Mouse (Mus musculus) ovary, postnatal 14 days (tissue): ENCODE measurements around the gene Syce2.

Experiments used
- DNase-seq: peaks from one replicate; pipeline ENCODE4 v3.0.0; 2022; ENCODE audit warnings: low spot score

The Syce2 gene

DNA sequence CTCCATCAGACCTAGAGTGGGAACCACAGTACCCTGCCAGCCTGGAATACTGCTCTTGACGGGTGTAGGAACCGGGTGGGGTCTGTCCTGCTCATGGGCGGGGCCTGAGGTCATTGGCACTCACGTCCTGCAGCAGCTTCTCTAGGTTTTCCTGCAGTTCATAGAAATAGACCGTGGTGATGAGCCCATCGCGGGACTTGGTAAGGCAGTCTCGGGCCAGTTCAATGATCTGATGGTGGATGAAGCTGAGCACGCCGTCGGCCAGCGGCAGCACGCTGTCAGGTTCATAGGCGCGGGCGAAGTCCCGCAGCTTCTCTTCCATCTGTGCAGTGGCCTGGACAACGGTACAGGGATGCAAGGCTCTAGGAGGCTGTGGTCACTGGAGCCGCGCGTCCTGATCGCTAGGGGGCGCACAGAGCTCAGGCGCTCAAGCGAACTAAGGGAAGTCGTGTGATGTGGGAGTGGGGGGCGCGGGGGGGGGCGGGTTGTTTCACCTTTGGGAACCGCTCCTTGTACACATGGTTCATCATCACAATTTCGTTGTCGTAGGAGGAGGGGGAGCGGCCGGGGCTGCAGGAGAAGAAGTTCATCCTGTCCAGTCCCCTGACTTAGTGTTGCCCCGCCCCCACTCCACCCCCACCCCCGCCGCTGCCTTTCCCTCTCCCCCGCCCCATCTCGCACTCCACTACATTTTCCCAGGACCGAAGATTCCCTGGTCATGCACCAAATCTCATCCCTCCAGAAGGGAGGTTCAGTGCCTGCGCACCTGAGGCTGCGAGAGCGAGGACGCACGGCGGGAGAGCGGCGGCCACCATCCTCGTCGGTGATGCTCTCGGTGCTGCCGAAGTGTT is 56.8 kb downstream of the Syce2 start:
- DNase-seq: peak; percentile 57

DNA sequence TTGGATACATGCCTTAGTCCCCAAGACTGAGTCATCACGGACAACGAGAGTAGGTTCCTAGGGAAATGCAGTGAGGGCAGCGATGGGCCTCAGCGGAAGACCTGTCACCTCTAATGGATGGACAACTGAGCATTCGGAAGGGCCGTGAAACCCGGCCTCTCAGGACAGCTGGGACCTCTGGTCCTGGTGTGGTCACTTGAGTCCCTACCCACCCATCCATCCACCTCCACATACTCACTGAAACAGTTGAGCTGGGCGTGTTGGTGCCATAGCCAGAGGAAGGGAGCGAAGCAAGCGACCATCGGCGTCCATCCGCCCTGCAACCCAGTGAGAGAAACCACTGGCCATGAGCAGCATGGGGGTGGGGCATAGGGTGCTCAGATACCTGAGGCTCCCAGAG is 58.7 kb downstream of the Syce2 start:
- DNase-seq: no peak

DNA sequence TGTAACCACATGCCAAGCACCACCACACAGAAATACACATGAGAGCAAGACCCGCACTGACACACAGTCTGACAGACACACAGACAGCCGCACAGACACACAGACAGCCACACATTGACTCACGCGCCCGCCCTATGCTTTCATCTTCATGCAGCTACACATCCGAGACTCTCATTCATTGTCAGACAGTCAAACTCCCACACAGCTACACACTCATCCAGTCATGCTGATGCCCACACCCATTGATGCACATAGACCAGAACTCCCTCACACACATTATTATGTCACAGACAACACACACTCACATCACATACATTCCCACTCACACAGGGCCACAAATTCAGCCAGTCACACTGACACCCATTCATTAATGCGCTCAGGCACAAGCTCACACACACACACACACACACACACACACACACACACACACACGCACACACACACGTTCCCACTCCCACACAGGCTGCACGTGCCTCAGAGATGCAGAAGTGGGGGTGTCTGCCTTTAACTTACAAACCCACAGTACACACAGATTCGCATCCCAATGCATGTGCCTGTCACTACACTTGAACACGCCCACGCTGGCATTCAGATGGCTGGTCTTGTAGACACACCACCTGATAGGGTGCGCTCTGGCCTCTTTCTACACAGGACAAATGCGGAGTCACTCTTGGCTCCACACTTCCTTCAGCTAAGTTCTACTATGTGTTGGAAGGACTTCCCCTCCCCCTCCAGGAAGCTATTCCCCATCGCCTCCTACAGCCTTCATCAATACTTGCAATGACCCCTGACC is 62.1 kb downstream of the Syce2 start:
- no peak for DNase-seq

DNA sequence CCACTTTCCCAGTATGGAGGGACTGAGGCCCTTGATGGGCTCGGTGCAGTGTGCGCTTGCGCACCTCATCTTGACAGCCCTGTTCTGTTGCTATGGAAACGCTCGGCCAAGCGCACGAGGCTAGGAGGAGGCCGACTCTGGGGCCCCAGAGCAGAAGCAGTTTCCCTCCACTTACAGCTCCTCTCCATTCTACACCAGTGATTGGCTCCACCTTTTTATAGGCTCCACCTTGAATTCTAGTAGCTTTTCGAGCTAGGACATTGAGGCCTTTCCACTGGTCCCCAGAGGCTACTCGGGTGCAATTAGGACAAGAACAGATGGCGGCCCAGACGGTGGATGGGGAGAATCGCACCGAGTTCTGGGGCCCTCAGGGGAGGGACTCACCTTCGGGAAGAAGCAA is 62.9 kb downstream of the Syce2 start:
- DNase-seq: no peak

DNA sequence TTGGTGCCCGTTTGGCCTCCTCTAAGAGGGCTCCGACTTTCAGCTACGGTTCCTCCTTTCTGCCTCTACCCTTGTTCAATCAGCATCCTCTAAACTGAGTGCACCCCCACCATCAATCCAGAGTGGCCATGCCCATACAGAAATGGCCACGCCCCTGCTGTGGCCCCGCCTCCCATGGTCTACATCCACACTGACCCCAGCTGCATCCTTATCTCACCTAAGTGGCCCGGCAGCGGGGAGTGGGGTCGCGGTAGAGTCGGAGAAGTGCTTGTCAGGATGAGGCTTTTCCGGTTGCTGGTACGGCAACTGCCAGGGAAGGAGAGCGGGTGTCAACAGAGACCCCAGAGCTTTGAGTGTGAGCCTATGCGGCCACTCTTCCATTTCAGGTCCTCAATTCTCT is 63.6 kb downstream of the Syce2 start:
- no peak for DNase-seq

DNA sequence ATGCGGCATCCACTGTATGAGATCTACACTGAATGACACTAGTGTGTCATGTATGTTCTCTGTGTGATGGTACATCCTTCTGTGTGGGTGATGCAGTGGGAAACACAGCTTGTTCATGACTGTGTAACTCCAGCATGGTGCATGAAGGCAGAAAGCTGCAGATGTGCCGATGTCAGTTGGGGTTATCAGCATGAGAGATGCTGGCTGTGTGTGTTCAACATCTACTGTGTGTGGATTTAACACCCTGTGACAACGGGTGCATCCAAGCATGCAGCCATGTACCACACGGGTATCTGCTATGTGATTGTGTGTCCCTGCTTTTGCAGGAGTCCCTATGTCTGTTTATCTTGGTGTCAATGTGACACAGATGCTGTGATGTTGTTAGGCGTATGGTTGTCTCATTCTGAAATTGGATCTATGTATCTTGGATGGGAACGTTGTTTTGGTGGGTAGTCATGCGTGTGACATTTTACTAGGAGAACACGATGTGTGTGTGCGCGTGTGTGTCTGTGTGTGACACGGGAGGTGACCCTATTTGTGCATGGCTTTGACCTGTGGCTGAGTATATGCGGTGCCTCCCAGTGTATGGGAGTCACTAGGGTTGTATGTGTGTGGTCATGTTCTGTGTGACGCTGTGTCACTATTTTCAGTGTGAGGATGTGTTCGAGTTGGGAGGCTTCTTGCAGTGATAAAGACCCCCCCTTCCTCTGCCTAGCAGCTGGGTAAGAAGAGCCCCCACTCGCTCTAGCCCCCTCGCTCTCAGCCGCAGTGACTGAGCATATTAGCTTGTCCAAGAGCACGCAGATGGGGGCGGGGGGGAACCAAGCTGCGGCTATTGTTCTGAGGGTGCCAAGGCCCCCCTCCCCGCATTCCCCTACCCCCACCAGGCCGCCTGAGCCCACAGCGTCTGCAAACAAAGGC is 64.4 kb downstream of the Syce2 start:
- DNase-seq: no peak

DNA sequence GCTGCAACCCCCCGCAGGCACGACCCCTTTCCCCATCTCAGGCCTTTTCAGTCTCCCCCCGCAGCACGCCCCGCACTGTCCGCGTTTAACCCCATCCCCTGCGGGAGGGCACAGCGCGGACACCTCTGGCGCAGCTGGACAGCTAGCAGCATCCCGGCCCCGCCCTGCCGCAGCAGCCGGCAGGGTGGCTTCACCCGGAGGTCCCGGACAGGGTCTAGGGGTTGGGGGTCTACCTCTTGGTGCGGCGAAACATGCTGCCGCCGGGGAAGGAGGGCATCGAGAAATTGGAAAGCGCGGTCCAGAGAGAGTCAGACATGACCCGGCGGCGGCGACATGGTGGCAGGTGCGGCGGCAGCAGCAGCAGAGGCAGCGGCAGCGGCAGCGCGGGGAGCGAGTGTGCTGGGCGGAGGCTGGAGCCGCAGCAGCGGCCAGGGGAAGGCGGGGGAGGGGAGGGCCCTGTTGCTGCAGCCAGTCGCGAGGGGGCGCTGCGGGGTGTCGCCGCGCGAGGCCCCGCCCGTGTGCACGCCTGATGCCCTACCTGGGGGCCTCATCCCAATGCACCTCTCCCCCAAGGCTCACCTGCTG is 65.1 kb downstream of the Syce2 start, which contains the start of gene Mast1:
Gene Mast1 (minus strand): TSS at position 398 of the 585 bp plus-strand sequence.
- DNase-seq: peak; percentile 33
